Mouse (Mus musculus) retina, embryonic 14.5 days (tissue): ENCODE results near the gene Pbx2.

ENCODE experiments used
- DNase-seq: peaks from one replicate; pipeline ENCODE4 v3.0.0-alpha.2; 2015; ENCODE audit warnings: low spot score

Gene Pbx2

GRCm38 (mm10) chr17:34582528-34582927 lies 8.5 kb upstream of the Pbx2 start:
- DNase-seq: no peak

GRCm38 (mm10) chr17:34583397-34583796 lies 7.7 kb upstream of the Pbx2 start:
- DNase-seq: no peak

GRCm38 (mm10) chr17:34583819-34584218 lies 7.2 kb upstream of the Pbx2 start:
- DNase-seq: no peak

- DNase-seq: no peak
These were observed 5.9 kb upstream of the Pbx2 start for GRCm38 (mm10) chr17:34585121-34585520.

- DNase-seq: peak; percentile 66
These were observed 4.9 kb upstream of the Pbx2 start for GRCm38 (mm10) chr17:34585877-34586771.

- DNase-seq: peak; percentile 93
These were observed 4.2 kb upstream of the Pbx2 start for GRCm38 (mm10) chr17:34586796-34587422.

GRCm38 (mm10) chr17:34587423-34587811 lies 3.6 kb upstream of the Pbx2 start:
- peak; percentile 95 for DNase-seq

GRCm38 (mm10) chr17:34587814-34588213 lies 3.3 kb upstream of the Pbx2 start:
- no peak for DNase-seq

- no peak for DNase-seq
These were observed 2.3 kb upstream of the Pbx2 start for GRCm38 (mm10) chr17:34588767-34589166.

- no peak for DNase-seq
These were observed 1.9 kb upstream of the Pbx2 start for GRCm38 (mm10) chr17:34589206-34589605.

GRCm38 (mm10) chr17:34589681-34590101 lies 1.4 kb upstream of the Pbx2 start, which contains the start of gene Gpsm3:
Gene Gpsm3, plus strand, starts transcription at chr17:34589806.
- DNase-seq: peak; percentile 42

- no peak for DNase-seq
These were observed 695 bp upstream of the Pbx2 start for GRCm38 (mm10) chr17:34590154-34590987.

- no peak for DNase-seq
These were observed 919 bp downstream of the Pbx2 start for GRCm38 (mm10) chr17:34591994-34592375.

- DNase-seq: peak; percentile 59
These were observed 1.8 kb downstream of the Pbx2 start for GRCm38 (mm10) chr17:34592581-34593549.

GRCm38 (mm10) chr17:34593752-34594525 lies 2.9 kb downstream of the Pbx2 start:
- peak; percentile 49 for DNase-seq

GRCm38 (mm10) chr17:34596098-34596497 lies 5.0 kb downstream of the Pbx2 start:
- no peak for DNase-seq

- DNase-seq: no peak
These were observed 6.6 kb downstream of the Pbx2 start, which contains the start of gene Ager for GRCm38 (mm10) chr17:34597566-34598095. Gene Ager, plus strand, starts transcription at chr17:34597862.

- DNase-seq: no peak
These were observed 8.8 kb downstream of the Pbx2 start for GRCm38 (mm10) chr17:34599891-34600290.

- DNase-seq: no peak
These were observed 10.7 kb downstream of the Pbx2 start for GRCm38 (mm10) chr17:34601796-34602195.
